Mouse (Mus musculus) kidney, adult 9 months (tissue): Measurements from ENCODE around the gene Cdc40.
A peak's percentile ranks its signal among the peaks of the same experiment; 100 is the strongest.

Experiments used
- DNase-seq: peaks from one replicate; pipeline ENCODE4 v3.0.0; 2022

Gene Cdc40

DNA sequence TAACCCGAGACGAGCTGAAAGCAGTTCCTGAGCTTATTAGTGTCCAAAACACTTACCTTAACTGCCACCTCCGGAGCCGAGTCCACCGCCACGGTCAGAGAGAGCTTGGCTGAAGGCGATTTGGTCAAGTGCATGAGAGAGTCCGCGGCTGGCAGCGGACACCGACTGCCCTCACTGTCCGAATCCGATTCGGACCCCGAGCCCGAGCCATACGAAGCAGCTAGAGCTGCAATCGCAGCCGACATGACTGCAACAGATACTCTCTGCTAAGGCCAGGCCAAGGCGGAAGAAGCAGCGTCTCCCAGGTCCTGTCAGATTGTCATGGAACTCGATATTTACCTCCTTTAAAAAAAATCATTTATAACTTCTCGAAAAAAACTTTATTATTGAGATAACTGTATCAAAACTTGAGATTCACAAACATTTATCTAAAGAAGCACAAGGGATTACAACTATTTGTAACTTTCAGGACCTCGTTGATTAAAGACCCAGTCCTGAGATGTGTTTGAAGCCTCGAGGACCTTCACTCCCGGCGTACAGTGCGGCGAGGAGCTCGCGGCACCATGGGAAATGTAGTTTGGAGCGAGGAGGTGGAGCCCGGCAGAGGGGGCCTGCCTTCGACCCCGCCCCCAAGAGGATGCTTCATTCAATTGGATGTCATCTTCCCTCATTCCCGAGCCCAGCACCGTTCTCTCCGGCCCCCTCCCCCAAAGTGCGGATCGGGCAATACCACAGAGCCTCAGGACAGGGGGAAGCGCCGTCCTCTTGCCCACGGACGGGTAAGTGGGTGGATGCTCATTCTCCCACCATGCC lies at the start of gene Cdc40, which contains the start of gene Wasf1:
Gene Cdc40, minus strand, starts transcription at position 481 of the 813 bp plus-strand sequence.
Gene Wasf1, plus strand, starts transcription at position 645 of the 813 bp plus-strand sequence.
- DNase-seq = peak; percentile 98

DNA sequence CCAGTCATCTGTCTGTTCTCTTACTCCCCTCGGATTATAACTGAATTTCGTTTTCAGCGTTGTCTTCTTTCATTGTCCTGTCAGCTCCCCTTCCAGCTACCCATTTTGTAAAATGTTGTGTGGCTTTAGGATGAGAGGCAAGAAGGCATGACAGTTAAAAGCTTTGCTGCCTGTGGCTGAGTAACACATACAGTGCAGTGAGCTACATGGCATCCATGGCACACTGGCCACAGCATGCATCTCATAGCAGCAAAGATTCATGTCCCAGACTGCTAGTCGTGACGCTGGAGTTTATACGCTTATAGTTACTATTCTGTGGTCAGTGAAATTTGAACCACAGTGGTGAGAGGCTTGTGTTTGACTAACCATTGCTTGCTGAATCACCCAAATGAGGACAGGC lies 36.4 kb upstream of the Cdc40 start:
- no peak for DNase-seq

DNA sequence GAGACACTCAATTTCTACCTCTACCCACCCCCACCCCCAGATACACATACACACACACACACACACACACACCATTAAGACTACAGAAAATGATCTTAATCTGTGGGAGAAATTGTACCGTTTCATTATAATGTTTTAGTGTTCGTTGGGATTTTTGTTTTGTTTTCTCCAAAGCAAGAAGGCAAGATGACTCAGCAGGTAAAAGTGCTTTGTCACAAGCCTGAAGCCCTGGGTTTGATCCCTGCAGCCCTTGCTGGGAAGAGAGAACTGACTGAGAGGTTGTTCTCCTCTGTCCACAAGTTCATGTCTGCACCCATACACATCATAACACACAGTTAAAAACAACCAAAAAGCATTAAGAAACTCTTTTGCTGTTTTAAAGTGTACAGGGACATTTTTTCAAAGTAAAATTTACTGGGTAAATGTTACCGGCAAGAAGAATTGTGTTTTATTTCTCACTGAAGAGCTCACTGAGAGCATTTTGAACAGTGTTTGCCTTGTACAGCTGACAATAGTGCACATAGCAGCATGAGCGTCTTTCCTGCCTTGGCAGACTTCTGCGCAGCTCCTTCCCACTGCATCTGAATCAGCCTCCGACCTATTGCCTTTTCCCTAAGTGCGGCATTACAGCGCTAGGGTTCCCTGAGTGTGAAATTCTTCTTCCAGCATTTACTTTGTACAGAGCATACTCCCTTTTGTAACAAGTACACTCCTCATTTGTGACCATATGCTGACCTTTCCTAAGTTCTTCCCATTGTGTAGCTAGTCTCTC lies 35.7 kb upstream of the Cdc40 start:
- no peak for DNase-seq

DNA sequence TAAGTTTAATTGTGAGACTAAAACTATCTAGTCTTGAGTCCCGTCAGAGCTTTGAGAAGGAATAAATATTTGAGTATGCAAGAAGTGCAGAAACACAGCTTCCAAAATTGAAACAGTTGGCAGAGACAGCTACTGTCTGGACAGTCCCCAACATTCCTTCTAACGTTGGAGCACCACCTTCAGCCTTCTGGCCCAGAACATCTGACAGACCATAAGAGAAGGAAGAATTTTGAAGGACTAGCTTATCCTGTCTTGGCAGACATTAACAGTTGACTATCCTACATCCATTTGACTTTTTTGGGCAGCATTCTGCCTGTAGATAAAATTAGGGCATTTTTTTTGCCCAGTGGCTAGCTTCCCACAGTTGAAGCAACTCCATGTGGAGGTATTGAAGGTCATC lies 32.1 kb upstream of the Cdc40 start:
- no peak for DNase-seq

DNA sequence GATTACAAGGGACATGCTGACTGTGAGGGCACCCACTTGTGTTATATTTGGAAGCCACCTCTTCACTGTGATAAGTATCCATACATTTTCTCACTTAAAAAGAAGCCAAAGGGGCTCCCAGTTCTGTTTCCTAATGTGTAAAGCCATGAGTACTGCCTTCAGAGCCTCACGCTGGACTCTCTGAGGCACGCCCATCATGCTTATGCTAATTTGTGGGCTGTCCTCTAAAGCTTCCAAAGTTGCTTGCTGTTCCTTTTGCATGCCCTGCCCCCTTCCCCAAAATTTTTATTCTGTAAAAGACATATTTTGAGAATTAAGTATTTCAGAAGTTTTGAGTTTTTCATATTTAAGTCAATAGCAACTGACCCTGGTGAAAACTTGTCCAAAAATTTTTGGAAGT lies 27.7 kb upstream of the Cdc40 start:
- DNase-seq = no peak

DNA sequence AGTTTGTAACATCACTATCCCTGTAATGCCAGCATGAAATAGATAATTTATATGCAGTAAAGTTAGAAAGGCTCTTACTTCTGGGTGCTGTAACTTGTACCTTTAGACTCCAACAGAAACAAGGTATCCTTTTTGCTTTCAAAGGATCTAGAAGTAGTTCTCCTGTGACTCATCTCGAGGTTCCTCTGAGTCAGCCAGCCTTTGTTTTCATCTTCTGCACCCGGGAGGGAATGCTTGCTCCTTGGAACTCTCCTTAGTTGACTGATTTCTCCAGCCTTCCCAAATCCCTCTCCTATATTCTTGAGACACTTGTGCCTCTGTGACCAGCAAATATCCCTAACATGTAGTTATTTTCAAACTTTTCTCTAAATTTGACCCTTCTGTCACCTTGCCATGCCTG lies 25.5 kb upstream of the Cdc40 start:
- no peak for DNase-seq

DNA sequence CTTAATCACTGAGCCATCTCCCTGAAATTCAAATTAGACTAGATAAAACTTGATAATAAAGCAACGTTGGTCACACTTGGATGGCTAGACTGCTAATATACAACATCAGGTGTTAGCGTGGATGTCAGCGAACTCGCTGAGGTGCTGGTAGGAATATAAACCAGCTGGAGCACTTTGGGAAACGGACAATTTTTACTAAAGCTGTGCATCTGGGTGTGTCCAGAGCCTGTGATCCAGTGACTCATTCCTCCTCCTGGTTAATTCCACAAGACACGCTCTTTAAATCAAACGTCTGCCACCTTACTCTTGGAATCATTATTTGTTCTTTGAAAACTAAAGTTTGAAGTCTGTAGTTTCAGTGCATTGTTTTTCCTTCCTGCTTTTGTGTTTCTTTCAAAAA lies 23.7 kb upstream of the Cdc40 start:
- no peak for DNase-seq

DNA sequence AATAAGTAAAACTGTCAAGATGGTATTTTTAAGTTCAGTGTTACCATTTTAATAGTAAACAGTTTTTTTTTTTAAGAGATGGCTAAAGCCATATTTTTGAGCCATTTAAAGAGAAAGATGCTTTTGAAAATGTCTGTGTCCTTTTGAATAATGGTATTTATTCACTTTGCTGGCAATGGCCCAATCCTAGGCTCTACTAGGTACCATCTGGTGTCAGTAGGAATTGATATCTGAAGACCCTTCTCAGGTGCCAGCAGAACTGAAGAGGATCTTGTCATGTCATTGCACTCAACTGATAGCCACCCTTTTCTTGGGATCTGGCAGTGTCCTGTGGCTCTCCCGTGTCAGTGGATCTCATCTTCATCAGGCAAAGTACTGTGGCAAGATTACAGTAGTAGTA lies 23.0 kb upstream of the Cdc40 start:
- no peak for DNase-seq

DNA sequence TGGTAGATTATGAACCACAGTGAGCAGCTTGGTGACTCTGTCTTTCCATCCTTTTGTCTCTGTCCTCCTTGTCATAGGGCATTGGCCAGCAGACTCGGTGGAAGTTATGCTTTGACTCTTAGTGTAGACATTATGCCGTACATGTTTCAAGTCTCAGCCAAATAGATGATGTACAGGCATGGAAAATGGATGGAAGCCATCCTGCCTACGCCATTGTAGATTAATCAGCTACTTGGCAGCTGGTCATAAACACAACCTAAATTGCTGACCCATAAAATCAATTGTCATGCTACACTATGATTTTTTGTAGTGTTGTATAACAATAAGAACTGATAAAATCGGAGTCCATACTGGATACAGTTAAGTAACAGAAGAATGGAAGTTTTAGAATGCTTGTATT lies 18.7 kb upstream of the Cdc40 start:
- DNase-seq = no peak

DNA sequence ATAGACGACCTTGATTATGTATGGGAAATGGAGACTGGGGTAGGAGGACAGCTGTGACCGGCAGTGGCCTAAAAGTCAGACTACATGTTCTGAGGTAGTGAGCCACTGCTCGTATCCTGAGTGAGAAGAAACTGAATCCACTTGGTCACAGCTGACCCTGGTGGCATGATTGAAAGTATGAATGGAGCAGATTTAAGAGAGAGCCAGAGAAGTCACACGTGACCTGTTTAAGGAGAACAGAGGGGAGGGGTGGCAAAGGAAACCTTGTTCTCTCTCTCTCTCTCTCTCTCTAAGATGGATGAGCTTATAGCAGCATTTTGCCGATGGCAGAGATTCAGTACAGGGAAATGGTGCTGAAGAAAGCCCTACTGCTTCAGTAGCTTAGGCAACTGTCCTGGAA lies 13.5 kb upstream of the Cdc40 start:
- no peak for DNase-seq

DNA sequence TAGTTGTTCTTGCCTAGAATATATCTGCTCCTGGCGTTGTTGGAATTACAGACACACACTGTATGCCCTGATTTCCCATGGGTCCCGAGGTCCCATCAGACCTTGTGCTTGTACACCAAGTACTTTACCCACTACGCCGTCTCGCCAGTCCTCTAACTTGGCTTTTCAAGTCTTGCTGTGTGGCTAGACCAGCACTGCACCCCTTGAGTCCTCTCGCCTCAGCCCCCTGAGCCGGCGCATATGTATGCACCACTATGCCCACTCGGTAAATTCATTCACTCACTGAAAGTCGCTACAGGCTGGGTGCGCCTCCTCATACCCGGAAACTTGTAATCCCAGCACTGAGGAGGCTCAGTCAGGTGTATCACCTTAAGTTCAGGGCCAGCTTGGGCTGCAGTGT lies 12.7 kb upstream of the Cdc40 start:
- no peak for DNase-seq

DNA sequence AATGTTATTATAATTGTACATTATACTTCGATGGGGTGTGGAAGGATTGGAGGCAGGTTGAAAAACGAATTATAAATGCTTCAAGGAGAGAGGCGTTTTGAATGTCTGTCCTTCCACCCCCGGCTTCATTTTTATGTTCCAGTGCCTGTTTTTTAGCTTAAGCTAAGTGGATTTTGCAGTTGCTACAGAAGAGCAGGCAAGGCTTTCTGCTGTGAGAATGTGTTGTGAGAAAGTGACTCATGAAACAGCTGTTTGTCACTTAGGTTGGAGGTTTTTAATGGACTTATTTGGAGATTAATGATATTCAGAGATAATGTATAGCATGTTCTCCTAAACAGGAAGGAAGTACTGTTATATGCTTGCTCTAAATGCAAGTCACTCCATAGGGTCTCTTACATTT lies 6.0 kb upstream of the Cdc40 start:
- no peak for DNase-seq

DNA sequence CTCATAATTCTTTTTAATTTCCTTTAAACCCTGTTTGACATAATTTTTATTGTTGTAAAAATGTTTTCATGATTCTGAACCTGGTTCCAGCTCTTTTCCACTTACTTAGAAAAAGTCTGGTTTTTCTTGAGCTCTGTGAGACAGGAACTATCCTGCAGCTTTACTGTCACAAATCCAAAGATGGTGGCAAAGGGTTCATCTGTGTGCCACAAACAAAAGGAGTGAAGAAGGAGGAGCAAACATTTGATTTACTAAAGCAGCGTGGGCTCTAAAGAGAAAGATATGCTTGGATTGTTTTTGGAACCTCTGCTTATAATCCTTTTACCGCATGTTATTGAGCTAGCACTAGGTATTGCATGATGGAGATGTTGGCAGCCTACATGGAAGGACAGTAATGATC lies 4.2 kb upstream of the Cdc40 start:
- DNase-seq = no peak

DNA sequence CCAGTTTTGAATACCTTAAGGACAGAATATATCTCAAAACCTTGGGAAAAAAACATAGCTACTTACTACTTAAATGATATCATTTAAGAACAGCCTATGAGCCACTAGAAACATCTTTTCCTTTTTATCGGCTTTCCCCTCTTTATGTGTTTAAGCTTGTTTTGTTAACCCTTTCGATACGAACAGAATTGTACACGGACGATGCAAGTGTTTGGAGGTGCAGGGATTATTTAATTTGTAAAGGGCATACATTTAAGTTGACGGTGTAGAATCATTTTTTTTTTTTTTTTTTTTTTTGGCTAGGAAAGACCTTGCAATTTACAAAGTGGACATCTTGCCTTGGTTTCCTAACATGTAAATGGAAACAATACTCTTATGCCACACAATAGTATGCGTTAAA lies 2.3 kb upstream of the Cdc40 start:
- DNase-seq = no peak

DNA sequence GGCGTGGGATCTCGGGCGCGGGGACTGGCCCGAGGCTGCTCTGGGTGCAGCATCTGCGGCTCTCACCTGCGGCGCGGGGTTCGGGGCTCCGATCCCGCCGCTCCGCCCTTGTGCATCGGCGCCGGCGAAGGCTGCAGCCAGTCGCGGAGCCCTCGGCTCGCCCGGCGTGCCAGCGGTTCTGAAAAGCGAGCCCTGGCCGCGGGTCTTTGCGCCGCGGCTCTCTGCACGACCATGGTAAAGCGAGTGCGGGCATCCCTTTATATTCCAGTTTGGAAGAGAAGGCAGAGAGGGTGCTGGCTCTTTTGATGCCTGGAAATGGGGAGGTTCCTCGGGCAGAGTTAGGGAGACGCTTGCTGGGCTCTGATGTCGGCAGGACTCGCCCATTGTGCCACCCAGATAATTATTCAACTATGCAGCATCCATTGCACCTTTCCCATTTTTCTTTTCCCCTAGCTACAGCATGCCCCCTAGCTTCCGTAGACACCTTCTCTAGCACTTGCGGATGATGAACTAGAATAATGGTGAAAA lies 1.2 kb upstream of the Cdc40 start:
- DNase-seq = peak; percentile 41

DNA sequence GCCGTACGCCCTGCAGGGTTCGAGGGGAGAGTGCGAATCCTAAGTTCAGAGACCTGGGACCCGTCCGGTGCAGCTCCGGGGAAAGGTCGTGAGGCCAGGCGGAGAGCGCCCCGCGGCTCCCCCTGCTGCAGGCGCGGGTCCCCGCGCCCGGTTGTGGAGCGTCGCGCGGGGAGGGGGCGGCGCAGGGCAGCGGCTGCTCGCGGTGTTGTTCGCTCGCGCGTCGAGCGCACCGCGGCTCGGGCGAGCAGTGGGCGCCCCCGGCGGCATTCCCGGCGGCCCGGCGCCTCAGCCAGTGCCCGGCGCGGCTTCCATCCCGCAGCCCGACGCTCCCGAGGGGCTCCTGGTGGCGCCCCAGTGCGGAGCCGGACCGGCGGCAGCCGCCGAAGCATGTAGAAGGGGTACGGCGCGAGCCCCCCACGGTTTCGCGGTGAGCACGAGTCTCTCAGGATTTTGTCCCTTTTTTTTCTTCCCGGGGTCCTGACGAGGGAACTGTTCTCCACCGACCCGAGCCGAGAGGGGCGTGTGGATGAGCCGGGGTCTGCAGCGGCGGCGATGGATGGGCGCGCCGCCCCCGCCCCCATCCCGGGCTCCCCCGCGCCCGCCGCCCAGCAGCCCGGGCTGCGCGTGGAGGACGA lies 650 bp upstream of the Cdc40 start:
- no peak for DNase-seq

DNA sequence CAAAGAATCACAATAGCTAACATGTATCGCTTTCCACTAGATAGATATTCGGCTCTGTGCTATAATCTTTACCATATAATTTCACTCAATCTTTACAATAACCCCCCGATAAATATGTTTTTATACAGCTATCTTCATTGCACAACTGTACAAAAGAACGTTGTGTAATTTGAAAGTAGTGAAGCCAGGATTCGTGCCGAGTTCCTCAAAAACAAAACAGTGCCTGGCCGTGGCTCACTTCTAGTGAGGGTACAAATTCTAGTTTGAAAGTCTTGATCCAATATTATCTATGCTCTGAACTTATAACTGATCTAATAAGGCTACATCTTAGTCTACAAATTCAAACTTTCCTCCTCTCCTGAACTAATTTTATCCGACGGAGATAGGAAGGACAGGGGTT lies 778 bp downstream of the Cdc40 start:
- DNase-seq = no peak

DNA sequence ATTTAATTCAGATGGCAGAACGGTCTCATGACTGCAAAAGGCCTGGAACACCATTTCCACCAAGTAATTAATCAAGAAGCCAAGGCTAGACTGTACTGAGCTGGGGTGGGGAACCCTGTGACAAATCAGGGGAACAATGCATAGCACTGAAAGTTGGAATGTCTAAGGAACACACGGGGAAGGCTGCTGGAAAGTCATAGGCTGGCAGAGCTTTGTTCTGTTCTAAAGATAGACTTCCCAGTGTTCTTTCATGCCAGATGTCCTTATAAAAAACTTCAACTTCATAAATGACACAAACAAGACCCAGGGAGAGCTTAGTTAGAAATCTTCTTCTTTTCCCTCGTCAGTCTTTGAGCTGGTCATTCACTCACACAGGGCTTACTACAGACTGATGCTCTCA lies 1.9 kb downstream of the Cdc40 start:
- no peak for DNase-seq

DNA sequence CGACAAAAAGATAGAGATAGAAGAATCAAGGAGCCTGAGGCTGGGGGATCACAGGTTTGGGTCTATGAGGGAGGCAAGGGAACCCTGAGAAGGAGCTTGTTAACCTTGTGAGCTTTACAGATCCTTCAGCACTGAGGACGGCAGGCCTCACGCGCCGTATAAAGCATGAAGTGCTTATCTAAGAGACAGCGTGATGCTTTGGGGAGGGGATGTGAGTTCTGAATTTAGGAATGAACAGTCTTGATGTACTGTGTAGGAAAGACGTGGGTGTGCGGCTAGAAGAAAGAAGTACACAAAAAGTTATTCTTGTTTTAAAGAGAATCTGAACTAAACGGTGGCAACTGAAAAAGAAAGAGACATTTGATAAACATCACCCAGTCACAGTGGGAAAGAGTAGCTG lies 3.1 kb downstream of the Cdc40 start:
- DNase-seq = no peak

DNA sequence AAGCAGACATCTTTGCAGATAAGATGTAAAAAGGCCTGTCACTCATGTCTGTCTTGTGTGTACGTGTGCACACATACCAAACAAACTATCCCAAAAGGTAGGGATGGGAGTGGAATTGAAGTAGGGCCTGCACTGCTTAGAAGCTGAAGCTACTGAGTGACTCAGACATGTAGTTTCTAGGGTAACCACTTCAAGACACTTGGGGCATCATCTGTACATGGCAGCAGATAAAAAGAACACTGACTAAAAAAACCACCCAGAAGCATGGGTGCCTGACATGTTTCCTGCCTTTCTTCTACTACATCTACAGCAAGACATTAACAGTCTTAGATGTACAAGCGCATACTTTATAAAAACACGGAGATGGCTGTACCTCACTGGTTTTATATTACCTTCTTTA lies 4.9 kb downstream of the Cdc40 start:
- DNase-seq = no peak

DNA sequence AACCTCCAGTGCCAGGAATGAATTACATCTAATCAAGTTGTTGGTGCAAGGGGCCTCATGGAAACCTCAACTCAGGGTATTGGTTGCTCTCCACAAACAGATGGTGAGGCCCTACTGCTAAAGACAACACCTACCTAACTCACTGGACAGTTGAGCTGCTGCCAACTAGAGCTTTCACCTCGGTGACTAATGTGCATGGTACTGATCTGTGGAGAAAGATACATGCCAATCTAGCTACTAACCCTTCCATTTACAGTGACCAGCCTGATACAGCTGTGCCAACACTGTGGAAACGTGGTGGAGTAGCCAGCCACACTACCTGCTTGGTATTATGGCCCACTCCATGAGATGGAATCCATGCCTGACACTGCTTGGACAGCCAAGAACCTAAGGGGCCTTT lies 11.1 kb downstream of the Cdc40 start:
- no peak for DNase-seq

DNA sequence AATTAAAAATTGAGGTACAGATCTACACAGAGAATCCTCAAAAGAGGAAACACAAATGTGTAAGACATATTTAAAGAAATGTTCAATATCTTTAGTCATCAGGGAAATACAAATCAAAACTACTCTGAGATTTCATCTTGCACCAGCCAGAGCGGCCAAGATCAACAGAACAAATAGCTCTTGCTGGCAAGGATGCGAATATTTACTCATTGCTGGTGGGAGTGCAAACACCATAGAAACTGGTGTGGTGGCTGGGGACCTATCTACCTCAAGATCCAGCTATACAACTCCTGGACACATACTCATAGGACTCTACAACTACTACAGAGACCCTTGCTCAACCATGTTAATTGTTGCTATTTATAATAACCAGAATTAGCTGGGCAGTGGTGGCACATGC lies 11.8 kb downstream of the Cdc40 start:
- no peak for DNase-seq

DNA sequence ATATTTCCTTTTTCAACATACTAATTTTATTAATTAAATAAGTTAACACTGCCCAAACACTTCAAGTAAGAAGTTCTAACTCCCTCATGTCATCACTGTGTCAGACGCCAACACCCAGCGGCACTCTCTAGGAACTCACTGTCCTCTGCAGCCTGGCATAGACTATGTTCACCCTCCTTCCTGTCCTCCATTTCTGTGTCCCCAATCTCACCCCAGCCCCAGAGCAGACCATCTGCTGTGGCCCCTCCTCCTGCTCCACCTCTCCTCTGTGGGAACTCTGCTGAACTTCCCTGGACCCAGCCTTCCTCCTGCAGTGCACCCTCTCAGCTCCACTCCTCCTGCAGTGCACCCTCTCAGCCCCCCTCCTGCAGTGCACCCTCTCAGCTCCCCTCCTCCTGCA lies 15.0 kb downstream of the Cdc40 start:
- no peak for DNase-seq

DNA sequence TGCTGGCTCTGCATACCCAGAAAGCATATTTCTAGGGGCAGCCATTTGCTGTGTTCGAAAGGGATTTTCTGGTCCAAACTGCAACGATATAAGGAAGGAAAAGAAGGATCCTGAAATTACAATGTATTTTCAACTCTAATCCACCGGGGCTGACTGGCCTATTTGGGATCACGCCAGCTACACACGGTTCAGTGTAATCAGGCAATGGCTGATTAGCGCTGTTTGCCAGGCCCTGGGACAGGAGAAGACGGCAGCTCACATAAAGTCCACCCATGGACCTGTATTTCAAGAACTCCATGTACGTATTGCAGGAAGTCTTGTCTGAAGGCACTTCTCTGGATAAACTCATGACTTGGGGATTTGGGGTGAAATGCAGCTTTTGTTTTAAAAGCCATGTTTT lies 25.5 kb downstream of the Cdc40 start:
- DNase-seq = no peak
